15 mouse cellular contexts compared by ENCODE assay signal in genomic region chr4:4397410-4397809, GRCm38 (mm10).
"Had no signal": no experiment of that assay in that cellular context is flagged by ENCODE, and none has a peak within 500 bp of the region (broad histone marks: within the 10 kb centered on the region; RNA-seq: fewer than 3 reads in every experiment).

No protein-coding gene starts in this region.

- DNase-seq: kidney, adult 9 months; kidney, postnatal 36 days; lung, embryonic 14.5 days; lung, postnatal 10 days; lung, postnatal 4 days; midbrain, embryonic 14.5 days; thymus, postnatal 36 days had no signal

- H3K4me3 ChIP-seq: left cerebral cortex, adult 2 months; limb, embryonic 15.5 days; liver, embryonic 12.5 days; midbrain, embryonic 10.5 days; myocyte; neural tube, embryonic 15.5 days; stomach, embryonic 15.5 days had no signal

- H3K27ac ChIP-seq: kidney, postnatal 0 days; left cerebral cortex, adult 2 months; limb, embryonic 15.5 days; liver, embryonic 12.5 days; midbrain, embryonic 10.5 days; neural tube, embryonic 15.5 days; stomach, embryonic 15.5 days had no signal

- H3K4me1 ChIP-seq: limb, embryonic 15.5 days; liver, embryonic 12.5 days; midbrain, embryonic 10.5 days; neural tube, embryonic 15.5 days; stomach, embryonic 15.5 days had no signal
